Mouse (Mus musculus): ENCODE measurements around the gene Rgs9bp.

DNA sequence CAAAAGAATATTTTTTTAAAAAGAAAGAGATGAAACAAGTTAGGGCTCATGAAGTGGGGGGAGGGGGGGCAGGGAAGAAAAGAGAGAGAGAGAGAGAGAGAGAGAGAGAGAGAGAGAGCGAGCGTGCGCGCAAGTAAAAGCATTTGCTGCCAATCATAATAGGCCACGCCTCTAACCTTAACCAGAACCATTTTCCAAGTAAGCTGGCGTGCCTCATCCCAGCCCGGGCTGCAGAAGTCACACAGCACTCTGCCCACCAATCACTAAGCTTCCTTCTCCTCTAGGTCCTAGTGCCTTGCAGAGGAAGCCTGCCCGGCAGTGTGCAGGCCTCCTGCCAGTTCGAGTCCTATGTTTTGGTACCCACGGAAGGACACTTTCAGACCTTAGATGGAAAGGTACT lies 14.6 kb upstream of the Rgs9bp start:
- TF ChIP-seq ZNF384 (IDR thresholded peaks at IDR 0.05; ENCODE audit: low read depth, low read length): no peak
- TF ChIP-seq ZC3H11A (IDR thresholded peaks at IDR 0.05; ENCODE audit: borderline replicate concordance, low read depth, low read length): no peak
- TF ChIP-seq MAFK (IDR thresholded peaks at IDR 0.05; ENCODE audit: insufficient read depth, low read depth, low read length): no peak
- TF ChIP-seq CHD2 (IDR thresholded peaks at IDR 0.05; ENCODE audit: low read depth, low read length): no peak
- TF ChIP-seq HCFC1 (IDR thresholded peaks at IDR 0.05; ENCODE audit: borderline replicate concordance, insufficient read depth, low read length): no peak
